Mouse (Mus musculus) intestine, embryonic 14.5 days (tissue): ENCODE data around the gene Slc17a6. TPM values are rescaled to one million over a fixed set of nuclear protein-coding genes. Genes with fewer than 3 reads are reported as not detected.

ENCODE experiments used
- ATAC-seq: fragments of 200-750 bp; cut with Nextera tagmentation; replicated peaks from 2 replicates; pipeline ENCODE4 v1.8.0; 2017; ENCODE audit warnings: low read depth, moderate number of reproducible peaks, moderate TSS enrichment, moderate library complexity; ENCODE audit not compliant: low FRiP score, low TSS enrichment
- DNase-seq: peaks from one replicate; pipeline ENCODE4 v3.0.0-alpha.2; 2018; ENCODE audit warnings: low spot score
- H3K27ac ChIP-seq: fragments of 300-500 bp; sonication (generic); 2 replicates; pipeline ENCODE4 v1.5.1; 2014; ENCODE audit warnings: low read depth, mild to moderate bottlenecking, control low read depth
- H3K27me3 ChIP-seq: fragments of 300-500 bp; sonication (generic); replicated peaks from 2 replicates; pipeline ENCODE4 v1.6.1; 2014; ENCODE audit warnings: low read length, control low read depth; ENCODE audit not compliant: control insufficient read depth, insufficient read depth
- H3K36me3 ChIP-seq: fragments of 300-500 bp; sonication (generic); 2 replicates; pipeline ENCODE4 v1.6.1; 2014; ENCODE audit warnings: low read length, control low read depth; ENCODE audit not compliant: control insufficient read depth, insufficient read depth
- H3K4me1 ChIP-seq: fragments of 300-500 bp; sonication (generic); replicated peaks from 2 replicates; pipeline ENCODE4 v1.6.1; 2014; ENCODE audit warnings: low read length, control low read depth, mixed read lengths; ENCODE audit not compliant: control insufficient read depth, insufficient read depth
- H3K4me2 ChIP-seq: fragments of 300-500 bp; sonication (generic); 2 replicates; pipeline ENCODE4 v1.6.1; 2014; ENCODE audit warnings: low read length
- H3K4me3 ChIP-seq: fragments of 300-500 bp; sonication (generic); 2 replicates; pipeline ENCODE4 v1.5.1; 2014; ENCODE audit warnings: low read depth, low read length, control low read depth, mixed read lengths
- H3K9ac ChIP-seq: fragments of 300-500 bp; sonication (generic); 2 replicates; pipeline ENCODE4 v1.6.1; 2014; ENCODE audit warnings: mild to moderate bottlenecking, low read length
- H3K9me3 ChIP-seq: fragments of 300-500 bp; sonication (generic); 2 replicates; pipeline ENCODE4 v1.6.1; 2016; ENCODE audit warnings: low read length, control low read depth; ENCODE audit not compliant: control insufficient read depth
- WGBS: fragments of 180-500 bp; shearing (Covaris S2); extraction: QIAGEN DNeasy Blood & Tissue Kit; methylation state at CpG from one replicate; pipeline ENCODE4 v1.1.7; 2014; 5-methylcytosine and 5-hydroxymethylcytosine counted together
- polyA plus RNA-seq: library from polyadenylated mRNA; unstranded; fragments of >200 nt; fragmentation: Nextera tagmentation; extraction: Ambion mirVana; gene quantifications from 2 replicates; pipeline ENCODE4 v1.2.1, GENCODE M21; 2014

Slc17a6 gene
- polyA plus RNA-seq, 1 experiment from 2014 or later, result 0.31 TPM

GRCm38 (mm10) chr7:51631171-51631570 is 9.4 kb downstream of the Slc17a6 start:
- Histone ChIP-seq H3K4me2 (no peak overlapping the region), H3K4me3 (no peak overlapping the region), H3K9ac (no peak overlapping the region), H3K27ac (no peak overlapping the region), H3K4me1 (no peaks in the 10 kb centered on the region), H3K9me3 (no peaks in the 10 kb centered on the region), H3K36me3 (no peaks in the 10 kb centered on the region), H3K27me3 (peaks cover 52% of the 10 kb centered on the region)
- no peak for ATAC-seq
- DNase-seq, result no peak
- 57% methylated on average over 3 of the region's 3 CpGs for WGBS

DNA sequence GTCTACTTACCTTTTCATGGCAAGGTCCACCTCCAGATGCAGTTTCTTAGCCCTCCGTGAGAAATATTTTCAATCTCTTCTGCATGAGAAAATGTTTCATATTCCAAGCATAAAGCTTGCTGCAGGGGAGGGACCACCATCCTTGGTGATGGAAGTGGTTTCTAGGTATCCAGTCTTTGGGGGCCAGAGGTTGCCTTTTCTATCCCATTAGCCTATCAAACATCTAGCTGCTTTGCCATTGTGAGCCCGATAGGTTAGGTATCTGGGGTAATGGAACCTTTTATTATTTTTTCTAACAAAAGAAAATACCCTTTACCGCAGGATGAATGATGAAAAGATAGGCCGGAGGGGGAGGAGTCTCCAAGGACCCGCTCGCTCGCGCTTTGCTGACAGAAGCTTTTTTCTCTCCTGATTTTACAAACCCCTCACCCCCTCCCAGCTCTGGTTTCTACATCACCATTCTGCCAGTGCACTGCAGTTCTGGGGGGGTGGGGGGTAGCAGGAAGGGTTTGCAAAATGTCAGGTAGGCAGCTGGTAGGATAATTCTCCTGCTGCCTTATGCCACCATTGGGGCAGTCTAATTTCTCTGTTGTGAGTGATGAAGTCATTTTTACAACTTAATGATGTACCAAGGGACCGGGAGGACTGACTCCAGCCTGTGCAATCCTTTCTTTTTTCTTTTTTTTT is 10.9 kb downstream of the Slc17a6 start:
- H3K4me3 ChIP-seq, result no peak overlapping the region
- no peak overlapping the region for H3K4me2 ChIP-seq
- no peaks in the 10 kb centered on the region for H3K9me3 ChIP-seq
- 15% methylated on average over 9 of the region's 9 CpGs for WGBS
- DNase-seq (no peak), ATAC-seq (no peak)
- no peak overlapping the region for H3K9ac ChIP-seq
- H3K27ac ChIP-seq, result no peak overlapping the region
- no peaks in the 10 kb centered on the region for H3K4me1 ChIP-seq
- no peaks in the 10 kb centered on the region for H3K36me3 ChIP-seq
- H3K27me3 ChIP-seq, result peaks cover 37% of the 10 kb centered on the region

DNA sequence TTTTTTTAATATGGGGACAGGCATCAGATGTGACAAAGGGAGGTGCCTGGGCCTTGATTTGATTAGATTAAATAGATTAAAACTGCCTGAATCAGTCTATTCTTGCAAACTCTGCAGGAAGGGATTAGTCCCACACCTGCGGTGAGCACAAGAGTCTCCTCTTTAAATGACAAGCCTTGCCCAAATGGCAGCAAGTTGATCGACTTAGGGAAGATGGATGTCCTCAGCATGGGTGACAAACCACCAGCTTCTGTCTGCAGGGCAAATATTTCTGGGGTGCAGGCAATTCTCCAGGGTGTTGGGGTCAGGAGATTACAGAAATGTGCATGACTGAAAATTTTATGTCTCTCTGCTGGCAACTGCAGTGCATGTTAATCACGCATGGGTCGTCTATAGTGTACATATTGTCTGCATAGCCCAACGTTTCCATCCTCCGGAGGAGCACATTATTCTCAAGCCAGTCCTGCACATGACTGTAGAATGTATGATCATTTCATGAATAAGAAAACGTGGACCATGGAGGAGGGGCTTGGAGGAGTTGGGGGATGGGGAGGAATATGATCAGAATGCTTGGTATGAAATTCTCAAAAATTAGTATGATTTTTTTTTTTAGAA is 11.5 kb downstream of the Slc17a6 start:
- ATAC-seq (no peak), DNase-seq (no peak)
- peaks cover 31% of the 10 kb centered on the region for H3K27me3 ChIP-seq
- 10% methylated on average over 7 of the region's 7 CpGs for WGBS
- no peaks in the 10 kb centered on the region for H3K9me3 ChIP-seq
- H3K27ac ChIP-seq, result no peak overlapping the region
- H3K4me2 ChIP-seq, result no peak overlapping the region
- no peaks in the 10 kb centered on the region for H3K36me3 ChIP-seq
- no peak overlapping the region for H3K4me3 ChIP-seq
- no peaks in the 10 kb centered on the region for H3K4me1 ChIP-seq
- H3K9ac ChIP-seq, result no peak overlapping the region

GRCm38 (mm10) chr7:51657152-51657551 is 35.3 kb downstream of the Slc17a6 start:
- Histone ChIP-seq H3K9me3 (no peaks in the 10 kb centered on the region), H3K36me3 (no peaks in the 10 kb centered on the region), H3K4me3 (no peak overlapping the region), H3K4me1 (no peaks in the 10 kb centered on the region), H3K27me3 (no peaks in the 10 kb centered on the region), H3K27ac (no peak overlapping the region), H3K4me2 (no peak overlapping the region), H3K9ac (no peak overlapping the region)
- 85% methylated on average over 3 of the region's 3 CpGs for WGBS
- DNase-seq, result no peak
- no peak for ATAC-seq

DNA sequence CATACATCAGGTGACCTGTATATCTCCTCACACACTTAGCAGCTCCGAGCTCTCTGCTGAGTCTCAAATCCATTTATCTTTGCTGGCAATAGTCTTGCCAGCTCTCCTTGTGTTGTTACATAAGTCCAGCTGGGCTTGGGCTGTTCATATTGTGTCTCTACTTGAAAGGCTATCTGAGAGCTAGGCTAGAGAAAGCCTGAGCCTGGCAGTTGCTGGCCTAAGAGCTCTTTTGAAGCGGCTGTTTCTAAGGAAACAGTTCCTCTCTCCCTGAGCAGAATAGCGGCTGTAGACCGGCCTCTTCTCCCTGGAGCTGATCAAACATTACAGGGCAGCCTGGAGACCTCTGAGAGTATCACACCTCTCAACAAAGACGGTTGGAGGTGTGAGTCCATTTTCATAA is 40.6 kb downstream of the Slc17a6 start:
- 19% methylated on average over 5 of the region's 5 CpGs for WGBS
- H3K27ac ChIP-seq, result no peak overlapping the region

GRCm38 (mm10) chr7:51693539-51694217 is 71.9 kb downstream of the Slc17a6 start:
- 85% methylated on average over 8 of the region's 8 CpGs for WGBS

More for the DNA sequence above, 40.6 kb downstream of the Slc17a6 start:
- no peak overlapping the region for H3K9ac ChIP-seq
- no peaks in the 10 kb centered on the region for H3K27me3 ChIP-seq
- no peaks in the 10 kb centered on the region for H3K9me3 ChIP-seq
- DNase-seq (no peak), ATAC-seq (no peak)
- H3K4me3 ChIP-seq, result no peak overlapping the region
- H3K4me1 ChIP-seq, result no peaks in the 10 kb centered on the region
- no peak overlapping the region for H3K4me2 ChIP-seq
- no peaks in the 10 kb centered on the region for H3K36me3 ChIP-seq

GRCm38 (mm10) chr7:51694452-51694851 is 72.6 kb downstream of the Slc17a6 start:
- Histone ChIP-seq H3K27me3 (no peaks in the 10 kb centered on the region), H3K4me1 (no peaks in the 10 kb centered on the region), H3K36me3 (no peaks in the 10 kb centered on the region), H3K4me2 (no peak overlapping the region), H3K9me3 (no peaks in the 10 kb centered on the region), H3K9ac (no peak overlapping the region), H3K4me3 (no peak overlapping the region), H3K27ac (no peak overlapping the region)
- DNase-seq (no peak), ATAC-seq (no peak)
- 81% methylated on average over 4 of the region's 4 CpGs for WGBS

More at GRCm38 (mm10) chr7:51693539-51694217, 71.9 kb downstream of the Slc17a6 start:
- ATAC-seq (no peak), DNase-seq (no peak)
- H3K36me3 ChIP-seq, result no peaks in the 10 kb centered on the region
- H3K9me3 ChIP-seq, result no peaks in the 10 kb centered on the region
- H3K9ac ChIP-seq, result no peak overlapping the region
- no peak overlapping the region for H3K27ac ChIP-seq
- H3K4me3 ChIP-seq, result no peak overlapping the region
- H3K27me3 ChIP-seq, result no peaks in the 10 kb centered on the region
- H3K4me2 ChIP-seq, result no peak overlapping the region
- H3K4me1 ChIP-seq, result no peaks in the 10 kb centered on the region

DNA sequence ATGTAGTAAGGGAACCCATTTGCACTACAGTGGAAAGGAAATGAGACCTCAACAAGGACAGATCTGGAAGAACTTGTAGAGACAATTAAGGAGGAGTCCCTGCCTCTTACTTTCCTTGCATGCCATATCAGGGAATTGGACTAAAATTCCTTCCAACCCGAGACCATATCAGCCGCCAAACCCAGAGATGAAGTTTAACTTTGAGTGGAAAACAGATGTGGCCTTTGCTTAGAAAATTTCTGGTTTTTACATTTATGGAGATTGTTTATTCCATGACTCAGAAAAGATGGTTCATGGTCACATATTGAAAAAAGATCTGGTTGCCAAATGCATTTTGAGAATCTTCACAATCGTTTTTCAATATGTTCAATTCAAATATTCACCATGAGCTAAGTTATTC is 87.7 kb downstream of the Slc17a6 start:
- Histone ChIP-seq H3K9me3 (no peaks in the 10 kb centered on the region), H3K4me2 (no peak overlapping the region), H3K4me3 (no peak overlapping the region), H3K4me1 (no peaks in the 10 kb centered on the region), H3K36me3 (no peaks in the 10 kb centered on the region), H3K9ac (no peak overlapping the region), H3K27ac (no peak overlapping the region), H3K27me3 (no peaks in the 10 kb centered on the region)
- DNase-seq (no peak), ATAC-seq (no peak)
- WGBS, result 65% methylated on average over 3 of the region's 3 CpGs
